Mouse (Mus musculus): ENCODE measurements around the gene Dnajc7. TPM values are rescaled to one million over a fixed set of nuclear protein-coding genes. Genes with fewer than 3 reads are reported as not detected.
"Not testable (repeated sequence)": the region's sequence is repeated elsewhere in the genome, so short reads cannot be mapped to it uniquely, and the experiment has no call there.

Dnajc7 gene
- total RNA-seq (2017): 129 and 135 TPM in 2 replicates

DNA sequence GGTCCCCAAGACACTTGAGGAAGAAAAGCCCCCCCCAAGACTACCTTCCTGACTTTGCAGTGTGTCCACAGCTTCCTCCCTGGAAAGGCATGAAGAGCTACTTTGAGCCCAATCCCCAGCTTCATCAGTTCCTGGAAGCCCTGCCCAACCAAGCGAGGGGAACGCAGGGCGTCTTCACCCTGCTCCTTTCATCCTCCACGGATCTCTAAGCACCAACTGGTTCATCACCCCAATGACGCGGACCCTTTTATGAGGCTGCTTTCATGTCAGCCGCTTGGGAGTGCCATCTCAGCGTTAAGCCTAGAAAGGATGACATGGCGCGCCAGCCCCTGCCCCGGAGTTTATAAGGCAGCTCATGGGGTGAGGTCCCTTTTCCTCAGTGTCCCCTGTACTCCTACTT lies at the start of gene Dnajc7:
Dnajc7 (minus strand) TSS at position 187 of the 400 bp plus-strand sequence.
- no peak for ATAC-seq (replicated peaks in 1 of 2; ENCODE audit: insufficient read depth in 1 of 2, low FRiP score in 2 of 2, low TSS enrichment in 1 of 2, low read depth in 1 of 2, poor library complexity in 2 of 2, severe bottlenecking in 2 of 2)

DNA sequence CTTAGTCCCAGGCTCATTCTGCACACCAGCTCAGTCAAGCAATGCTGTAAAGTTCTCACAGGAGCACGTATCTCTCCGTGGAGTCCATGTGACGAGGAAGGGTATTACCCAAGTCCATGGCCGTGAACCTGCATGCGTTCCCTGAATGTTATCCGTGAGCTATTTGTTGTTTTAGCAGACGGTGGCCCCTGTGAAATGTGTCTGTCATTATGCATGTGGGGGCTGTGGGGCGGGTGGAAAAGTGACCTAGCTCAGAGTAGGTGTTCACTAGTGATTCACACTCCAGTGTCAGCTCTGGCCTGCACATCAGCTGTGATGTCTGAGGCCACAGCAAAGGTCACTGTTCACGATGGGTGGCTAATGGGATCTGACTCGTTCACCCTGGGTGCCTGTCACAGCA lies 39.8 kb upstream of the Dnajc7 start:
- no peak for ATAC-seq (replicated peaks in 1 of 2; ENCODE audit: insufficient read depth in 1 of 2, low FRiP score in 2 of 2, low TSS enrichment in 1 of 2, low read depth in 1 of 2, poor library complexity in 2 of 2, severe bottlenecking in 2 of 2)

DNA sequence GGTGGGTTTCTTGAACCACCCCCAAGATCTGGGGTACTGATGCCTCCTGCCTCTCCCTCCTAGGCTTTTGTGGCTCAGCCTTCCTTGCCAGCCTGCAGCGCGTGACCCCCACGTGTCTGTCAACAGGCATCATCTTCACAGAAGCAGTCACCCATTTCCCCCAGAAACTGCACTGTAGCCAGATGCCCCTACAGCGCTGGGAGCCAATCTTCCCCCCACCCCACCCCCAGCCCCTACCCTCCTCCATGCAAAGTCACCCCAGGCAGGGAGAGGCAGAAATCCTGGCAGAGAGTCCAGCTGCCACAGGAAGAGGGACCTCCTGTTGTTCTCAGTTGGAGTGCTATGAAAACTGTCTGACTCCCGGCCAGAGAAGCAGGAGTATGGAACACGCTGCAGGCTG lies 36.5 kb upstream of the Dnajc7 start:
- ATAC-seq (replicated peaks in 1 of 2; ENCODE audit: insufficient read depth in 1 of 2, low FRiP score in 2 of 2, low TSS enrichment in 1 of 2, low read depth in 1 of 2, poor library complexity in 2 of 2, severe bottlenecking in 2 of 2): 0 out of 4 replicates have a peak, but pooled peaks of 1 of the 2 experiments have one; percentile 18

DNA sequence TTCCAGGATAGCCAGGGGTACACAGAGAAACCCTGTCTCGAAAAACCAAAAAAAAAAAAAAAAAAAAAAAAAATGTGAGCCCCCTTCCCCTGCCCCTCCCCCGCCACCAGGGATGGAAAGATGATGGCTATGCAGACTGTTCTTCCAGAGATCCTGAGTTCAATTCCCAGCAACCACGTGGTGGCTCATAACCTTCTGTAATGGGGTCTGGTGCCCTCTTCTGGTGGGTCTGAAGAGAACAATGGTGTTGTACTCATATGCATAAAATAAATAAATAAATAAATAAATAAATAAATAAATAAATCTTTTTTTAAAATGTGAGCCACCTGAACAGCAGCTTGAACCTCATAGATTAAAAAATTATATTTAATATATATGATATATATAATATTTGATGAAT lies 35.6 kb upstream of the Dnajc7 start:
- ATAC-seq (replicated peaks in 1 of 2; ENCODE audit: insufficient read depth in 1 of 2, low FRiP score in 2 of 2, low TSS enrichment in 1 of 2, low read depth in 1 of 2, poor library complexity in 2 of 2, severe bottlenecking in 2 of 2): not testable (repeated sequence)

DNA sequence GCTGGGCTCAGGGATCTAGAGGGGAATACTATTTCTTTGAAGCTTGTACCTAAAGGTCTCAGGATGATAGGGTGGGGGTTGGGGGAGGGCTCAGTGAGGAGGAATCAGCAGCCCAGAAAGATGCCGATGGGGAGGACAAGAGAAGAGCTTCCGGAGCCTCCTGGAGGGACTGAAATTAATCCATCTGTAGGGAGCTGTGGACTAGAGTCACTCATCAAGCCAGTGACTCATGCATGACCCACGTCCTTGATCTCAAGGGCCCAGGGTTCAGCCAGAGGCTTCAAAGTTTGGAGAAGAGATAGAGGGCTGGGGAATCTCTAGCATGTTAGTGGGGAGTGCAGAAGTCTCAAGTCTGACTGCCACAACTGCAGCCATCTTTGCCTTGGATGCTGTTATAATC lies 31.8 kb upstream of the Dnajc7 start:
- ATAC-seq (replicated peaks in 1 of 2; ENCODE audit: insufficient read depth in 1 of 2, low FRiP score in 2 of 2, low TSS enrichment in 1 of 2, low read depth in 1 of 2, poor library complexity in 2 of 2, severe bottlenecking in 2 of 2): no peak

DNA sequence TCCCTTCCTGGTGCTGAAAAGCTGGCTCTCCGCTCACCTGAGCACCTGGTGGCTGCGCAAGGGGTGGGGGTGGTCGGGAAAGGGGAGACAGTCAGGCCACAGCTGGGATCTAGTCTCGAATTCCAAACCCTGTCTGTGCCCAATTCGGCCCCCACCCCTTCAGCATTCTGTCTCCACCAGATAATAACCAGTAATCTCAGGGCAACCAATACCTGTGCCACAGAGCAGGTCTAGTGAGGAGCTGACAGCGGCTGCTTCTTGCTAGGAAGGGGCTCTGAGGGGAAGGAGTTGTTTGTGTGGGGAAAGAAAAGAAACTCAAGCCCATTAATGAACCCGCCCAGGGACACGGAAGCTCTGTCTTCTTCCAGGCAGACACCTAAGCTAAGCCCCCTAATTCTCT lies 31.2 kb upstream of the Dnajc7 start:
- ATAC-seq (replicated peaks in 1 of 2; ENCODE audit: insufficient read depth in 1 of 2, low FRiP score in 2 of 2, low TSS enrichment in 1 of 2, low read depth in 1 of 2, poor library complexity in 2 of 2, severe bottlenecking in 2 of 2): no peak

DNA sequence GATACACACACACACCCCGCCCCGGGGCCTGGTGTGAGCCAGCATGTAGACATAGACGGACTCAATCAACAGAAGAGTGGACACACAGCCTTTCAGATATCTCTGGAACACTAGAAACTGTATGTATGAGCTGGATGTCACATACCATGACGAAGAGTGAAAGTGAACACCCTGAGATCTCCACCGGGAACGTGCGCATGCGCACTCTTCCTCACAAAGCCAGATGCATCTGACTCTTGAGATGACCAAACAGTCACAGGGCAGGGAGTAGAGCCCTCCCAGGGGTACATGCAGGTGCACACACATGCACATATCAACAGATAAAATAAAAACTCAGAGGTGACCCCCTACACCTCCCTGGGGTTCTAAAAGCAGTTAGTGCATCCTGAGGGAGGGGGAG lies 28.4 kb upstream of the Dnajc7 start:
- no peak for ATAC-seq (replicated peaks in 1 of 2; ENCODE audit: insufficient read depth in 1 of 2, low FRiP score in 2 of 2, low TSS enrichment in 1 of 2, low read depth in 1 of 2, poor library complexity in 2 of 2, severe bottlenecking in 2 of 2)

DNA sequence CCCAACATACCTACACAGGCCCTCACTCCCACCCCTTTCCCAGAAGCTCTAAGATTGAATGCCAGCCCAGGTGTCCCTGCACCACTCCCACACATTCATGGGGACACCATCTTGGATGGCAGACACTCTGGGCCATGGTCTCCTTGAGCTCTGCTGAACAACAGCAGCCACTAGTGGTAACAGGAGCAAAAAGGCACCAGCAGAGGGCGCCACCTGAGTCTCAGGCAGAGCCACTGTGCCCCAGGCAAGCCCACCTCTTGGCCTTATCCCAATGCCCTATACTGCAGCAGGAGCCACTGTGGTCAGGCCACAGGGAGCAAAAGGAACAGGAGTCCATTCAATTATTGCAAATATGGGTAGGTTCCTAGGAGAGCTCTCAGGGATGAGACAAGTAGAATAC lies 26.3 kb upstream of the Dnajc7 start:
- peak; percentile 69 to 71 for ATAC-seq (replicated peaks in 1 of 2; ENCODE audit: insufficient read depth in 1 of 2, low FRiP score in 2 of 2, low TSS enrichment in 1 of 2, low read depth in 1 of 2, poor library complexity in 2 of 2, severe bottlenecking in 2 of 2)

DNA sequence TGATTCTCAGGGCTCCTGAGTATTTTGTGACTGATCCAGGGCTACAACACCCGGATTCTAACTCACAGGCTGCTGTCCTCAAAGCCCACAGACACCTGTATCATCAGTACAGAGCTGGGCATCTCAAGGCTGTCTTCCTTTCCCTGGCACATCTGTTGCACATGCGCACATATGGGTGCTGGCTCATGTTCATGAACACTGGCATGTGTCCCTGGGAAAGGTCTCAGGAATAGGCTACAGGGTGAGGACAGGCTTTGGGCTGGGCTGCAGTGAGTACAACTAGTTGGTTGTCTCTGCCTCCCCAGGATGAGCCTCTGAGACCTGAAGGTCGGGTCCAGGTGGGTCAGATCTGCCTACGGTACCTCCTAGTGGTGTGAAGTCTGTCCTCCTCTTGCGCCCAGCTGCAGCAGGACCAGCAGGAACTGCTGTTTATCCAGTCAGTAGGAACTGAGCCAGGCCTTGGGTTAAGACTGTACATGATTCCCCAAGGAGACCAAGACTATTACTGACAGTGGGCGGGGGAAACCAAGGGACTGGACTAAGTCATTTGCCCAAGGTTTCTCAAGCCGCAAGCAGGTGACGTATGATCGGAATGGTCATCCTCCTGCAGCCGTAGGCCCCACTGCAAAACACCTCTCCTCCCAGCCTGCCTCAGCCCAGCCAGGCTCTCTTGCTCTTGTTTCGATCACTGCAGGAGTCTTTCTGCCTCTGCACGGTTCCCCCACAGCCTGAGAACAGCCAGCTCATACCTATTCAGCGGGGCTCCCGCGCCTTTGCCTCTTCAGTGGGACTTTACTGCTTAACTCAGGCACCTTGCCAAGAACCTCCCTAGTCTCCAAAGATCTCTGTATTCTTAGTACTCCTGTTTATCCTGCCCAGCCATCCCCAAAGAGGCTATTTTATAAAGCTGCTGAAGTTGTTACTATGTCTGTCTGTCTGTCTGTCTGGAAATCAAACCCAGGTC lies 23.9 kb upstream of the Dnajc7 start:
- ATAC-seq (replicated peaks in 1 of 2; ENCODE audit: insufficient read depth in 1 of 2, low FRiP score in 2 of 2, low TSS enrichment in 1 of 2, low read depth in 1 of 2, poor library complexity in 2 of 2, severe bottlenecking in 2 of 2): no peak

DNA sequence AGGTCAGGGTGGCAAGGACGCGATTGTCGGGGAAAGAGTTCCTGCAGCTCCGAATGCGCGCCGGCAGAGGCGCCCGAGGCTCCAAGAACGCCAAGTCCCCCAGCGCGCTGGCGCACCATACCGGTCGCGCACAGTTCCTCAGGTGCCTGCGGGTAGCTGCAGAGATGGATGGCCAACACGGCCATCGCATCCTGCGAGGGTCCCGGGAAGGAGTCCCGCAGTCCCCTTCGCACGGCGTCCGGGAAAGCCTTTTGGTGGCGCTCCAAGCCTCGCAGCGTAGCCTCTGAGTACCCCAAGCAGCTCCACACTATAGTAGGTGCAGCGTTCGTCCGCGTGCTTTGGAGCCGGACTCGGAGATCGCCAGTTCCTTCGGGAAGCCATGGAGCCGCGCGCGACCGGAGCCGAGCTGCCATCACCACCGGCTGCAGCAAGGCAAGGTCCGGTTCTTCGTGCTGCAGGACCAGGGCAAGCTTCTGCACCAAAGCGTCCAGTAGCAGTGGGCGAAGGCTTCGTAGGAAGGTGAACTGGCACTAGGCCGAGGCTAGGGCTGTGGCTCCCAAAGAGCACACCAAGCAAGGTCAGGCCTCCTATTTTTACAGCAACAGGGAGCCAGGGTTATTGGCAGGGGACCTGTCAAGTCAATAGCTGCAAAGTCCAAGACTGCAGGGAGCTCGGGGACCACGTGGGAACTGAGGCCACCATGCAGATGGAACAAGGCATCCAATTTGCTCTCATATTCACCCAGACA lies 20.4 kb upstream of the Dnajc7 start:
- ATAC-seq (replicated peaks in 1 of 2; ENCODE audit: insufficient read depth in 1 of 2, low FRiP score in 2 of 2, low TSS enrichment in 1 of 2, low read depth in 1 of 2, poor library complexity in 2 of 2, severe bottlenecking in 2 of 2): peak; percentile 56 to 83

DNA sequence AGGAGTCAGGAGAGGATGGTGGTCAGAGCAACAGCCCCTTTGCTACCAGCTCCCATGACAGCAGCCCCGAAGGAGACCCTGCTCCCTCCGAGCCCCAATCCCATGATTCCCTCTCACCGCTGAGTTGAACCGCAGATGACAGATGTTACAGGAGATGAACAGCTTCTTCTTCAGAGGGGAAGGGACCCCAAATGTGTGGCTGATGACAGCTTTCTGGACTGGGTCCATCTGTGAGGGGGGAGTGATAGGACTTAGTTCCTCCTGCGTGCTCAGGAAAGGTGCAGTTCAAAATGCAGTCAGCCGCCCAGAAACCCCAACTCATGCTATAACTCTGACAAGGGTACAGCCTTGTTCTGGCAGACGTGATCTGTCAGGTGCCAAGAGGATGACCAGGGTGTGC lies 14.6 kb upstream of the Dnajc7 start:
- no peak for ATAC-seq (replicated peaks in 1 of 2; ENCODE audit: insufficient read depth in 1 of 2, low FRiP score in 2 of 2, low TSS enrichment in 1 of 2, low read depth in 1 of 2, poor library complexity in 2 of 2, severe bottlenecking in 2 of 2)

DNA sequence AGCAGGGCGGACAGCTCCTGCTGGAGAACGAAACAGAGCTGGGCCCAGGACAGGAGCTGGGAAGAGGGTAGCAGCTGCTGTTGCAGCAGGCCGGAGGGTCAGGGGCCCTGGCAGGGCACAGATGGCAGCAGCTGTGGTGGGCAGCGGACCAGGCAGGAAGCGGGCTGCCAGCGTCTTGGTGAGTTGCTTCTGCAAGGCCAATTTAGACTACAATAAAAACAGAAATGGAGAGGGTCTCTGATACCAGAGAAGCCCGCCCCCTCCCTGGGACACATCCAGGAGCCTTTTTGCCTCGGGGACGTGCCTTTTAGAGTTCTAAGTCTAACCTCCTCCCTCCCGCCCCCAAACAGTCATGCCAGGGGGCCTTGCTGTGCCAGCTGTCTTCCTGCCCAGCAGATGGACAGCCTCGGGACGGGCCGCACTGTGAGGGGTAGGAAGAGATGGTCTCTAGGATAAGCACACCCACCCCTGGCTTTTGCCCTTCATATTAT lies 8.9 kb upstream of the Dnajc7 start:
- ATAC-seq (replicated peaks in 1 of 2; ENCODE audit: insufficient read depth in 1 of 2, low FRiP score in 2 of 2, low TSS enrichment in 1 of 2, low read depth in 1 of 2, poor library complexity in 2 of 2, severe bottlenecking in 2 of 2): no peak

DNA sequence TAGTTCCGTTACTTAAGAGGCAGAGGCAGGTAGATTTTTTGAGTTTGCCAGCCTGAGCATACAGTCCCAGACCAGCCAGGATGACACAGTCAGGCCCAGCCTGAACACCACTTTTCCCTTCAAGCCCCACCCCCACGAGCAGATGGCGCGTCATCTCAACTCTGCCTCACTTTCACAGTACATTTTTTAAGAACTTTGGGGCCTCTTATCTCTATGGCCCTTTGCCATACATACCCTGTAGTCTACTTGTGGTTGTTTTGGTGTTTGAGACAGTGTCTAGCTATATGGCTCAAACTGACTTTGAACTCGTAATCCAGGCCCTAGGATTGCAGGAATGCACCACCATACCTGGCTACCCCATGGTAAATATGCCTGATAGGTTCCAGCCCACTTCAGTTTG lies 8.1 kb upstream of the Dnajc7 start:
- ATAC-seq (replicated peaks in 1 of 2; ENCODE audit: insufficient read depth in 1 of 2, low FRiP score in 2 of 2, low TSS enrichment in 1 of 2, low read depth in 1 of 2, poor library complexity in 2 of 2, severe bottlenecking in 2 of 2): no peak

DNA sequence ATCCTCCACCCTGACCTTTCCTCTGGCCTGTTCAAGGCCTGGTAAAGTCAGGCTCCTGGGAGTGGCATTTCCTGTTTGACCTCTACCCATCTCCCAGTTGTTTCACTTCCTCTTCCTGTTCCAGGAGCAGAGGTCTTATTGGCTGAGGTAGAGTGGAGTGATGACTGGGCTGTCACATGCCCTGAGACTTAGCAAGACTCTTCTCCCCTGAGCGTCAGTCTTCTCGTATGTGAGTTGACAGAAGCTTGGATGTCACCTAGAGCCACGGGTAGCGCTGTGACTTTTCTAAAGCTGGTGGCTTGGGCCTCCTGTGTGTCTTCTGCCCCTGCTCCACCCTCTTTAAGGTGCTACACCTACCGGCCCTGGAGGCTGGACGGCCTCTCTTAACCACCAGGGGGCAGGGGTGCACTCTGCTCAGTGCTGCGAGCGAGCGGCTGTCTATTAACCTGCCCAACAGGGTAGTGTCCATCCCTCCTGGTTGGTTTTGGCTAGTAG lies 6.8 kb upstream of the Dnajc7 start:
- ATAC-seq (replicated peaks in 1 of 2; ENCODE audit: insufficient read depth in 1 of 2, low FRiP score in 2 of 2, low TSS enrichment in 1 of 2, low read depth in 1 of 2, poor library complexity in 2 of 2, severe bottlenecking in 2 of 2): peak; percentile 68; a peak in 3 of 4 replicates

DNA sequence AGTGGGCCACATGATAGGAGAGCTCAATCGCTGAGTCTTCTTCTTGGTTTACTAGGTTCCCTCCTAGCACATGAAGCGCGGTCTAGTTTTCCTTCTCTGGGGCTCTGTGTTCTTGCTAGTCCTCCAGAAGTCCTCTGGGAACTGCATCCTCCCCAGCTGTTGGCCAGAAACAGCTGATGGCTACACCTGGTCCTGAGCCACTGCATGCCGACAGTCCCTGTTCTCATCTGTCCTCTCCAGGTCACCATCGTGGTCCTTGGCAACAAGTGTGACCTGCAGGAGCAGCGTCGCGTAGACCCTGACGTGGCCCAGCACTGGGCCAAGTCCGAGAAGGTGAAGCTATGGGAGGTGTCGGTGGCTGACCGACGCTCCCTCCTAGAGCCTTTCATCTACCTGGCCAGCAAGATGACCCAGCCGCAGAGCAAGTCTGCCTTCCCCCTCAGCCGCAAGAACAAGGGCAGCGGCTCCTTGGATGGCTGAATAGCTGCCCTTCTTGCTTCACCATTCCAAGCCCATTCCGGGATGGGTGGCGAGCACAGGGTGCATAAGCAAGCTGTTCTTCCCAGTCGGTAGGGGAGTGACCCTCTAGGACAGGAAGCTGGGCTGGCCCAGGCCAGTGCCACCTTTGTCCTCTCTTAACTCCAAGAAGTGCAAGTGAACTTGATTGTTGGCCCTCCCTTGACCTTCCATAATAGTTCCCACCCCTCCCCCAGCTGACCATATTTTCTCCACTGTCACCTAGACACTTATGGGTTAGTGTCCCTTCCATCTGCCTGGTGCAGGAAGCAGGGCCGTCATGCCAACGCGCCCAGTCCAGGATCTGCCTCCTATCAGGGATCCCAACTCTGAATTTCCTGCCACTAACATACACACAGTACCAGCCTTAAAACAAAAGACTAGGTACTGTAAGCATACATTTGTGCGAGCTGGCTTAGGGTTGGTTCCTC lies 6.1 kb upstream of the Dnajc7 start:
- ATAC-seq (replicated peaks in 1 of 2; ENCODE audit: insufficient read depth in 1 of 2, low FRiP score in 2 of 2, low TSS enrichment in 1 of 2, low read depth in 1 of 2, poor library complexity in 2 of 2, severe bottlenecking in 2 of 2): no peak

DNA sequence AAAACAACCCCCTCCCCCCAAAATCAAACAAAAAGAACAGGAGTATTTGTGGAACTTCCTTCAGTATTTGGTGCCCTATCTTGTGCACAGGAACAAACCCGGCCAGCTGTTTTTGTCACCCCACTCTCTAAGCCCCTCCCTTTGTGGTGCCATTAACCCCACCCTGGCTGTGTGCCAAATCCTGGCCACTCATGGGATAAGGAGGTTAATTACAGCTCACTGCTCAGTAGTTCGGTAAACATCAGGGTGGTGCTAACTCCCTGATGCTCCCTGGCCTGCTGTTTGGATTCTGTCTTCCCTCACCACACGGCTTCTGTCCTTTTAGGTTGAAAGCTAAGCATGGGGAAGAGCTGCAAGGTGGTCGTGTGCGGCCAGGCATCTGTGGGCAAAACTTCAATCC lies 3.9 kb upstream of the Dnajc7 start:
- no peak for ATAC-seq (replicated peaks in 1 of 2; ENCODE audit: insufficient read depth in 1 of 2, low FRiP score in 2 of 2, low TSS enrichment in 1 of 2, low read depth in 1 of 2, poor library complexity in 2 of 2, severe bottlenecking in 2 of 2)

DNA sequence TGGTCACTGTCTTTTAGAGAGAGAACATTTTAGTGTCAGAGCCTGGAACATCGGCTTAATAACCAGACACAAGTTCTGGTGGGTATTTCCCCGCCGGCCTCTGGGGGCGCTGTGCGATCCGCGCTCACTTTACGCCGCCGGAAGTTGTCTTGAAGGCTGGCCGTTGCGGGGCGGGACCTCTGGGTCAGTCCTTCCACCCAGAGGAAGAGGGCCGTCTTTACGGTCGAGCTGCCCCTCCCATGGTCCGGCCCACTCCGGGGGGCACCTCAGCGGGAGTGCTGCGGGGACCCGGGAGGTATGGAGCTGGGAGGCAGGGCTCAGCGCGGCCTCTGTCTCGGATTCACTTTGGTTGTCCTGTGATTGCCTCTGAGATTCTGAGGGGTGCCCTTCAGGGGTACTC lies 2.7 kb upstream of the Dnajc7 start:
- ATAC-seq (replicated peaks in 1 of 2; ENCODE audit: insufficient read depth in 1 of 2, low FRiP score in 2 of 2, low TSS enrichment in 1 of 2, low read depth in 1 of 2, poor library complexity in 2 of 2, severe bottlenecking in 2 of 2): peak; percentile 65 to 76

Data from hematopoietic stem cell, adult 5-6 weeks (primary cell).